Mouse (Mus musculus) thymus, postnatal 4 days (tissue): Measurements from ENCODE around the gene Cmip.
A peak's percentile ranks its signal among the peaks of the same experiment; 100 is the strongest.

ENCODE experiments used
- DNase-seq: peaks from one replicate; pipeline ENCODE4 v3.0.0; 2021

The Cmip gene

DNA sequence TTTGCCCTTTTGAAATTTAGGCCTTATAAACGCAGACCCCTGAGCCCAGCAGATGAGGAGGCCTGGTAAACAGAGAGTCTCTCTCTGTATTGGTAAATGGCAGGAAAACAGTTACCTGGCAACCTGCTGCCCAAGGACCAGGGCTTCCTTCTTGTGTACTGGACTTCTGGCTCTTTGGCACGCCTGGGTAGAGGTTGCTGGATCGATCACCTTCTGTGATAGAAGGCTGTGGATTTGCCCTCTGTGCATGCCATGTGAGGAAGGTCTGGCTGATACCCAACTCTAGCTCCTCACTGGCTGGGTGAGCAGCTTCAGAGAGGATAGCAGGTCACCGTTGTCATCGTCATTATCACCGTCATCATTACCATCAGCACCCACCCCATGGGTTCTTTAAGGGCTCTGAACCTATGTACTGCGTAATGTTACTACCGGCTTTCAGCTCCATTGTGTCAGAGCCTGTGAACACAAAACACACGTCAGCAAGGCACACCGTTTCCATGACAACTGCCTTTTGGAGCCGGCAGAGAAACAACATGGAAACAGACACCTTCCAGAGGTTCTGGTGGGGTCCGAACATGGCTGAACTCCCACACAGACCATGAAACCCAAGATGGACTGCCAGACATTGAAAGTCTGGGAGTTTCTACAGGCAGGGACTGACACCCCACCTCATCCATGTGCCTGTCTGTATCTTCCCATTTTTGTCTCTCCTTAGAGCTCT, 98.4 kb downstream of the Cmip start:
- DNase-seq, result no peak

- no peak for DNase-seq
Measured at GRCm38 (mm10) chr8:117356109-117356672, 99.3 kb downstream of the Cmip start.

DNA sequence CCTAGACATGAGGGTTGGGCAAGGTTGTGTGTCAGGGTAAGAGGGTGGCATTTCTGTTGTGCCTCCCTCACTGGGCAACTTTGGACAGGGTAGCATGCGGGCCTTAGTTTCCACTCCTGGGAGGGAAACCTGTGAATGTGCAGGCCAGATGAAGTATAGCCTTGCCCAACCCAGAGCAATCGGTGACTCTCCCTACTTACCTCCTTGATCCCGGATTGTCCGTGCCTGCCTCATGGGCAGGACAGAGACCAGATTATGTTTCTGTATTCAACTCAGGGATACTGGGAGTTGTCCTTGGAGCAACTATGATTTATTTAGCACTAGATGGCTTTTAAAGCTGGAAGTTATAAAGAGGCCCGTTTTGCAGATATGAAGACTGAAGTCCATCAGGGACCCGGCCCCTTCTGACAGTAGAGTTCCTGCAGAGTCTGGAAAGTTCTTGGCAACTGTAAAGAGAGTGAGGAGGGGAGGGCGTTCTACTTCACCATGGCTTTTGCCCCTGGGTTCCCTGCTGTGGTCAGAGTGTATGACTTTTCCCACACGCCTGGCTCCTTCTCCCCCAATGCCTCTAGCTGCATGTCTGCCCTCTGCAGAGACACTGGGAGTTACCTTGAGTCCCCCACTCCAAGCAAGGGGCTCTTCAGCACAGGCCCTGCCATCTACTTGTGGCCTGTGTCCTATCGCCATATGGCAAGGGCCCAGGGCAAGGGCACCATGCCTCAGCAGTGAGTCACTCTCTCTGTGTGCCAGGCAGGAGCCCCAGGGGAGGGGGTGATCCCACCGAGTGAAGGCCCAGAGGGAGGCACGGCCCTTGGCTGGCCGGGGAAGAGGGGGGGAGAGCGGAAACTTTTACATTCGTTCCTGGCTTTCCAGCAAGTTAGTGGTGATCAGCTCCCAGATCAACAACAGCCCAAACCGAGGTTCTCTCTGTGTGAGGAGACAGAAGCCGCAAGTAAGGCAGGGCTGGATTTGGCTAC, 100.9 kb downstream of the Cmip start:
- no peak for DNase-seq

DNA sequence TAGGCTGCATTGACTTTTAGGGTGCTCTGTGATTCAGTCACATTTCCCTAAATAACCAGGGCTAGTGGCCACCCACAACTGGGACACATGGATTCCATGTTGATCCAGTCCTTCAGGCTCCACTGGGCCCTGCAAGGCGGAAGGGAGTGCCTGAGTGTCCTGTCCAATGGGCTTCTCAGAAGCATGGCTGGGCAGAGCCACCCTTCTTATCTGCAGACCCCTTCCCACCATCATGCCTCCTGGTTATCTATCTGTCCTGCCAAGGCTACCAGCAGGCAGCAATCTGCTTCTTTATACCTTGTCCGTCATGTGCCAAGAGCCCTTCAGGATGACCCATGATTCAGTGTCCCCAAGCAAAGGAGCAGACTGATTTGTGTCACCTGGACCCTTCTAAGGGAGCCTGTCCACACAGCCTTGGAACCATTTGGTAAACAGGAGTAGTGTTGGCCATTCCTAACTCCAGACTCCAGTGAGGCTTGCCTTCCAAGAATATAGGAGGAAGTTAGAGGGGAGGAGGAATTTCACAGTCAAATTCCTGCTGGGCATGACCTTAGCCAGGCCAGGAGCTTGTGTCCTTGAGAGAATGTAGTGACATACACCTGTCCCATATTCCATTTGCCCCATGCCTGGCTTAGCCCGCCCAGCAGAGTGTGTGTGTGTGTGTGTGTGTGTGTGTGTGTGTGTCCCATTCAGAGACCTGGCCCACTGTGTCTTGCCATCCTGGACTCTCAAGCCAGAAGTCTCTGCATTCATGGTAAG, 103.5 kb downstream of the Cmip start:
- DNase-seq, result no peak

DNA sequence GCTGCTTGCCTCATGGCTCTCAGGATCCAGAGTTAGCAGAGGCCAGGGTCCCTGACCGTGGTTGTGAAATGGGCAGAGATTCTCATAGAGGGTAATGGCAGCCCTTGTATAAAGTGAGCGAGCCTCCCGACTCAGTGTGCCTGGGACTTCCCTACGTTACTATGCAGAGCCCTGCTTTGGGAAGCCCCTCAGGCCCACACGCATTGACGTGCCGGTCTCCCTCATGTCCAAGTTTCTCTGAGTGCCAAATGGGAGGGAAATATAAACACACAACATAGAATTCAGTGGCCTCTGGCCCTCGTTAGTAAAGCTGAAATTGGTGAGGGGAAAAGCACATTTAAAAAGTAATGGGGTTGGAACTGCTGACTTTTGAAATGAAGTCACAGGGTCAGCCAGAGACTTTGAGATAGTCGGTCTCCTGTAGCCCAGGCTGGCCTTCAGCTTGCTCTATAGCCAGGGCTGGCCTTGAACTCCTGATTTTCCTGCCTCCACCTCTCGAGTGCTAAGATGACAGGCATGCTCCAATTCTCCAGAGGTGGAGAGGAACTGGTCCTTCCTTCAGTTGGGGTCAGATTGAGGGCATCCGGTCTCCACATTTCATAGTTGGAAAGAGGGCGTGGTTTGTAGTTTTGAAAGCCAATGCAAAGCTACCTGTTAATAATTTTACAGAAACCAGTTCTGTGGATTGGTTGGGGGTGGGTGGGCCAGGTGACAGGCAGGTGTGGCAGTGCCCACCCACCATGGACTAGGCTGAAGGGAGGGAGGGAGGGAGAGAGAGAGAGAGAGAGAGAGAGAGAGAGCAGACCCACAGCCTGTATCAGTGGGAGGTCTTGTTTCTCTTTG, 105.0 kb downstream of the Cmip start:
- DNase-seq, result no peak

GRCm38 (mm10) chr8:117362438-117362726, 105.5 kb downstream of the Cmip start:
- DNase-seq, result no peak

DNA sequence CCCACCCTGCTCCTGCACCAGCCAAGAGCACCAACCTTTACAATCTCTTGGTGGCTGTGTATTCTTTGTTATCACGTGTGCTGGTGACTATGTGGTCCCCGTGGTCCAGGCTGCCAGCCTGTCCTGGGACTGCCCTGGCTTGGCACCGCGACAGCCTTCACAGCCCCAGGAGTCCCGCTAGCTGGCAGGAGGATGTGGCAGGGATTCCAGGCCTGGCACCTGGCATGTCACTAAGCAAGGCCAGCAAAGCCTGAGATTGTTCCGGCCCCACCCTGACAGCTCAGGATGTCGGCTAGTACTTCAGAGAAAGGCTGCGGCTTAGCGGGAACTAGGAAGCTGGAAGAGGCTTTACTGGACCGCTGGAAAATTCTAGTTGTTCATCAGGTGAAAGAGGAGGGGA, 106.4 kb downstream of the Cmip start:
- DNase-seq, result no peak

- DNase-seq, result no peak
Measured at GRCm38 (mm10) chr8:117364374-117365160, 107.7 kb downstream of the Cmip start.

DNA sequence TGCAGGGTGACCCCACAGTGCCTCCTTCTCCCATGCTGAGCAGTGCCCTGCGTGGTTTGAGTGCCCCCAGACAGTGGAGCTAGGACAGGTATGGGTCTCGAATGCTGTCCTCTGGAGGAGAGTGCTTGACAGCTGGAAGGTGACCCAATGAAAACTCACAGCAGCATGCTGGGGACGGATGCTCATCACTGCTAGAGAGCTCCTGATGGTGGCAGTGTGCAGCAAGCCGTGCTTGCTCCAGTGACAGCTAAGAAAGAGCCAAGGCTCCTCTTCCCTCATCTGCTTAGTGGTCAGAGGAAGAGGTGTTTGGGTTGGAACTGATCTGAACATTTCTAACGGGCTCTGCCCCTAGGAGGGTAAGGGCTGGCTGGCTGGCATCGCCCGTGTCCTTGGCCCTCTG, 109.6 kb downstream of the Cmip start:
- no peak for DNase-seq

DNA sequence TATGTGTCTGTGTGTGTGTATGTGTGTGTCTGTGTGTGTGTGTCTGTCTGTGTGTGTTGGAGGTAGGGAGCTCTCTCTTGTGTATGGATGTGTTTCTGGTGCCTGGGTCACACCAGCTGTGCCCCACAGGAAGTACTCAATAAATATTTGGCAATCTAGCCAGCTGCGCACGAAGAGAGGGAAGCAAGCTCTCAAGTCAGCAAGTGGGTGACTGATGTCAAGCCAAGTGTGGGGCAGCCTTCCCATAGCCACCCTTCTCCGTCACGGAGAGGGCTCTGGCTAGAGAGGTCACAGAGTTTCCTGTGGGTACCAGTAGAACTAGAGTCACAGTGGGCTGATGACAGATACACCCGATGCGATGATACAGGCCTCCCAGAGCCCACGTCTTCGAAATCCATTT, 110.6 kb downstream of the Cmip start:
- no peak for DNase-seq

DNA sequence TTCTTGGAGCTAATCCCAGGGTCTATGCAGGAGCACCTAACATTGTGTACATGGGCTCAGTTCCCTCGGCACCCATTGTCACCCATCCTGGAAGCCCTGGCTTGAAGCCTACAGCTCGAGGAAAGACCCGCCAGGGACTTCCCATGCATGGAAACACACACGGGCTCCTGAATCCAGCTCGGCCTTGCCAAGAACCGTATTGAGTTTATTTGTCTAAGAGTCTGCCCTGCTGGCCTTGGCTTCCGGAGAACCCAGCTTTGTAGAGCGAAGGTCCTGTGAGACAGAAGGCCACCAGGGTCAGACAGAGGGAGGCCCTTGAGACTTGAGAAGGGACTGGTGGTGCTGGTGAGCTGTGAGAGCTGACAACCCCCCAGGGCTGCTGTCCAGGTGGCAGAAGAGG, 111.9 kb downstream of the Cmip start:
- DNase-seq, result no peak

DNA sequence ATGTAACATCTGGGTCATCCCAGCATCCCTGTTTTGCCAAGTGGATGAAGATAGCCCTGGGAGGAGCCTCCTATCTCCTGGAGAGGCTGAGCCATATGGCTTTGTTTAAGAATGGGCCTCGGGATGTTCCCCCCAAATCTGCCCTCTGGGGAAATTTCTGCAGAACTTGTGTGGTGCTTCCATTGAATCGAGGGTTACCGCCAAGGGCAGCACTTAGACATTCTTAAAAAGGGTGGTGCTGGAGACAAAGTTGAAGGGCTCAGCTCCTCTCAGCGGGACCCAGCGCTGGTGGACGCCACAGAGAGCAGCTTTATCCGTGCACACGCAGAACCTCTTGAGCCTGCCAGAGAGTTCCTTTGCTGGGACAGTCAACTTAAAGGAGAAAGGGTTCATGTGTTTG, 113.1 kb downstream of the Cmip start:
- DNase-seq, result no peak

DNA sequence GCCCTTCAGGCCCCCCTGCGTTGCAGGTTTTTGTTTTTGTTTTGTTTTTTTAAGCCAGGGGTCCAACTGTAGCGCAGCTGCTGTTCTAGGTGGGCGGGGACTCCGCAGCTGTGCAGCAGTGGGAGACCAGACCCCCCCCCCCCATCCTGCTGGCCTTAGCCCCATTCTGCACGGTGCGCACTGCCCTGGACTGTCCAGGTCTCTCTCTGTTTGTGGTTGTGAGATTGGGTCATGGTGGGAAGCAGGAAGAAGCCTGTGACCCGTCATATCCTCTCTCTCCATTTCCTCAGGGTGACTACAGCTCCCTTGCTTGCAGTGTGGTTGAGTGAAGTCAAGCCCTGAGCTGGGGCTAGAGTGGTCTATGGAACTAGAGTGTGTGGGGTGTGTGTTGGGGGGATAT, 114.3 kb downstream of the Cmip start:
- DNase-seq, result no peak

- DNase-seq, result no peak
Measured at GRCm38 (mm10) chr8:117372070-117372469, 115.2 kb downstream of the Cmip start.

- DNase-seq, result no peak
Measured at GRCm38 (mm10) chr8:117373001-117373428, 116.2 kb downstream of the Cmip start.

GRCm38 (mm10) chr8:117374087-117374486, 117.2 kb downstream of the Cmip start:
- DNase-seq, result no peak

- DNase-seq, result no peak
Measured at GRCm38 (mm10) chr8:117376997-117377396, 120.1 kb downstream of the Cmip start.

DNA sequence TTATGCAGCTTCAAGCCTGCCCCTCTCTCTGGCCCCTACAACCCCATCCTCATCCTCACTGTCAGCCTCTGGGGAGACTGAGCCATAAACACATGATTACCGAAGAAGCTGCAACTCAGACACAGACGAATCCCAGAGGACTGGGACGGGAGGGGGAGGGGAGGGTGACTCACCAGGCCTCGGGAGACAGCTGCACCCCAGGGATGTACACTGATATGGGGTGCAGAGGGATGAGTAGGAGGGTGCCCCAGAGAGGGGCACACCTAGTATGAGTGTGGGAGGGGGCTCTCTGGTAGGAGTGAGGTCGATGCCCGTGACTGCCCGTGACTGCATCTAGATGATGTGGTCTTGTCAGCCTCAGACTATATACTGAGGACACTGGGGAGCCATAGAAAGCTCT, 121.8 kb downstream of the Cmip start:
- DNase-seq, result no peak

GRCm38 (mm10) chr8:117379131-117379530, 122.3 kb downstream of the Cmip start:
- DNase-seq, result peak; percentile 48

GRCm38 (mm10) chr8:117380796-117381195, 123.9 kb downstream of the Cmip start:
- DNase-seq, result no peak

DNA sequence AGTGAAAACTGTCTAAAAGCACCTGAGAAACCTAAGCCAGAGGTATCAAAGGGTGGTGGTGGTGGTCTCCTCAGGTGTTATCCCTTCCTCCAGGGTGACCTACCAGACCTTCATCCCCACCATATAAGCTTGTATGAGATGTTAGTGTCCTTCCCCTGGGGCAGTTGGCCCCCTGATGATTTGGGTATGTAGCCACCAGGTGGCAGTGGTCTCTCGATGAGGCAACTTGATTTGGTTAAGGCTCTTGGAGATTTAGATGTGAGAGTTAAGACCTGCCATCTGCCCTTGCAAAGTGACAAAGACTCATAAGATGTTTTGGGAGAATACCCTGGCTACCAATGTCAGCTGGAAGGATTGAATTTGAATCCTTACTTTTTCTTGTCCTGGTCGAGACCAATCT, 129.3 kb downstream of the Cmip start:
- DNase-seq, result peak; percentile 64
